Mouse (Mus musculus): ENCODE measurements around the gene Cxcl17. TPM values are rescaled to one million over a fixed set of nuclear protein-coding genes. Genes with fewer than 3 reads are reported as not detected.

The Cxcl17 gene
- total and polyA plus RNA-seq, 3 experiments = not detected

DNA sequence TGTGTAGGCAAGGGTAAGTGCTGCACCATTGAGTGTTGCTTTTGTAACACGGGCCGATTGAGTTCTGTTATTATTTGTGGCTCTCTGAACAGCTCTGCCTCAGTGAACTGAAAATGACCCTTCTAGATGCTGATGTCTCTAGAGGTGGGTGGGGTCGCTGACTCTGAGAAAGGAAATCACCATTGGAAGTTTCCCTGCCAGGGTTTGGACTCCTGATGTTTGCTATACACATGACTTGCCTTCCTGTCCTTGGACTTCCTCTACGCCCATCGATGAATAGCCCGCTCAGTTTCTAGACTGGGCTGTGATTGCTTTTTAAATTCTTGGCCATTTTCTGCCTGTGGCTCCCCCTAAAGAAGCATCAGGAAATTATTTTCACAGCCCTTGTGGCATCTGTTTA, 23.5 kb upstream of the Cxcl17 start:
- H3K4me1 ChIP-seq (ENCODE audit: control insufficient read depth in 1 of 2, insufficient read depth in 2 of 2) = peaks cover 32 to 68% of the 10 kb centered on the region in 2 experiments
- no peaks in the 10 kb centered on the region for H3K36me3 ChIP-seq (replicated peaks in 1 of 2; ENCODE audit: control insufficient read depth in 1 of 2, insufficient read depth in 1 of 2, low read length in 1 of 2)
- dilution Hi-C loops (cut with MboI; ENCODE audit: extremely low pct_ligation_motif_present, extremely low pct_unique_long_range_greater_than_20kb, low sequenced_read_pairs) = no loop called here
- H3K4me2 ChIP-seq (ENCODE audit: insufficient read depth, low read depth, poor library complexity, severe bottlenecking) = peak overlapping the region; percentile 62
- H3K27ac ChIP-seq (ENCODE audit: insufficient read depth, low read depth) = peak overlapping the region; percentile 87
- no peaks in the 10 kb centered on the region for H3K79me2 ChIP-seq (replicated peaks; ENCODE audit: control insufficient read depth, extremely low read depth, insufficient read depth, poor library complexity, severe bottlenecking)
- in situ Hi-C loops (cut with MboI; ENCODE audit: low pct_ligation_motif_present, low pct_unique_long_range_greater_than_20kb, low sequenced_read_pairs) = no loop called here
- peak overlapping the region; percentile 23 for H3K9ac ChIP-seq (ENCODE audit: insufficient read depth, low read depth)
- H3K9me3 ChIP-seq (replicated peaks; ENCODE audit: low read length) = no peaks in the 10 kb centered on the region
- H3K27me3 ChIP-seq (replicated peaks) = no peaks in the 10 kb centered on the region
- DNase-seq (ENCODE audit: extremely low read depth) = no peak
- H3K4me3 ChIP-seq (replicated peaks in 1 of 3; ENCODE audit: low read depth in 2 of 3, low read length in 2 of 3, poor library complexity in 1 of 3) = peak overlapping the region; percentile 10 to 51 (median 24)
- TF ChIP-seq MAFK (IDR thresholded peaks at IDR 0.05; ENCODE audit: insufficient replicate concordance, low read length) (no peak), SIN3A (IDR thresholded peaks at IDR 0.05; ENCODE audit: low read length) (no peak), CHD2 (IDR thresholded peaks at IDR 0.05; ENCODE audit: low read length) (no peak)

DNA sequence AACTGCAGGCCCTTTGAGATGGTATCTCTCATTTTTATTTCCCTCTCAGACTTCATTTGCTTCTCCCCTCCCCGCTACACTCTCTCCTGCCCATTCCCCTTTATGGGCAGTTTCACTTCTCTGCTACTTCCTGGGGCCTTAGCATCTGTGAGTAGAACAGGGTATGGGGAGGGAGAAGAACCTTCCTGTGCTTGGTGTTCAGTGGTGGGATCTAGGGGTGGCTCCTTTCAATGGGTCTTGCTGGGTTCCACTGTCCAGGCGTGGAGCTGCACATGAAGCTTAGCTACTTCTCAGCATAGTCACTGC, 22.8 kb upstream of the Cxcl17 start:
- H3K36me3 ChIP-seq (replicated peaks in 1 of 2; ENCODE audit: control insufficient read depth in 1 of 2, insufficient read depth in 1 of 2, low read length in 1 of 2) = no peaks in the 10 kb centered on the region
- H3K4me3 ChIP-seq (replicated peaks in 1 of 3; ENCODE audit: low read depth in 2 of 3, low read length in 2 of 3, poor library complexity in 1 of 3) = peak overlapping the region; percentile 10 to 51 (median 24)
- peak; percentile 81 for DNase-seq (ENCODE audit: extremely low read depth)
- H3K4me2 ChIP-seq (ENCODE audit: insufficient read depth, low read depth, poor library complexity, severe bottlenecking) = peak overlapping the region; percentile 62
- dilution Hi-C loops (cut with MboI; ENCODE audit: extremely low pct_ligation_motif_present, extremely low pct_unique_long_range_greater_than_20kb, low sequenced_read_pairs) = no loop called here
- H3K79me2 ChIP-seq (replicated peaks; ENCODE audit: control insufficient read depth, extremely low read depth, insufficient read depth, poor library complexity, severe bottlenecking) = no peaks in the 10 kb centered on the region
- peaks cover 32 to 74% of the 10 kb centered on the region in 2 experiments for H3K4me1 ChIP-seq (ENCODE audit: control insufficient read depth in 1 of 2, insufficient read depth in 2 of 2)
- H3K27ac ChIP-seq (ENCODE audit: insufficient read depth, low read depth) = peak overlapping the region; percentile 87
- in situ Hi-C loops (cut with MboI; ENCODE audit: low pct_ligation_motif_present, low pct_unique_long_range_greater_than_20kb, low sequenced_read_pairs) = no loop called here
- no peaks in the 10 kb centered on the region for H3K9me3 ChIP-seq (replicated peaks; ENCODE audit: low read length)
- no peaks in the 10 kb centered on the region for H3K27me3 ChIP-seq (replicated peaks)
- peak overlapping the region; percentile 23; the same call in 1 of the 2 replicates for H3K9ac ChIP-seq (ENCODE audit: insufficient read depth, low read depth)
- TF ChIP-seq CHD2 (IDR thresholded peaks at IDR 0.05; ENCODE audit: low read length) (peak; percentile 73), IRF4 (IDR thresholded peaks at IDR 0.05; ENCODE audit: low read depth, low read length) (peak; percentile 95), CHD1 (IDR thresholded peaks at IDR 0.05; ENCODE audit: low read depth, low read length) (no peak), ZC3H11A (IDR thresholded peaks at IDR 0.05; ENCODE audit: low read depth, low read length) (no peak), MXI1 (IDR thresholded peaks at IDR 0.05; ENCODE audit: low read depth, low read length) (peak; percentile 26; the same call in 1 of the 2 replicates), USF2 (conservative IDR thresholded peaks at IDR 0.05; ENCODE audit: low read depth, low read length) (no peak), MEF2A (IDR thresholded peaks at IDR 0.05; ENCODE audit: borderline replicate concordance, low read depth, low read length) (peak; percentile 59; the same call in 1 of the 2 replicates), TBP (conservative IDR thresholded peaks at IDR 0.05; ENCODE audit: low read depth, low read length) (peak; percentile 92), JUND (conservative IDR thresholded peaks at IDR 0.05; ENCODE audit: low read depth, low read length) (no peak; the same call in 1 of the 2 replicates), EP300 (IDR thresholded peaks at IDR 0.05; ENCODE audit: low read length) (peak; percentile 79), ETS1 (conservative IDR thresholded peaks at IDR 0.05; ENCODE audit: low read depth, low read length) (peak; percentile 52; the same call in 1 of the 2 replicates), E2F4 (IDR thresholded peaks at IDR 0.05; ENCODE audit: insufficient replicate concordance, low read depth, low read length) (no peak), SIN3A (IDR thresholded peaks at IDR 0.05; ENCODE audit: low read length) (0 out of 2 replicates have a peak, but pooled peaks have one; percentile 30), POLR2AphosphoS2 (IDR thresholded peaks at IDR 0.05; ENCODE audit: low read depth, low read length) (no peak), KAT2A (IDR thresholded peaks at IDR 0.05; ENCODE audit: insufficient replicate concordance, low read length) (0 out of 2 replicates have a peak, but pooled peaks have one; percentile 51), USF1 (IDR thresholded peaks at IDR 0.05; ENCODE audit: low read depth, low read length) (no peak), ZKSCAN1 (IDR thresholded peaks at IDR 0.05; ENCODE audit: borderline replicate concordance, low read depth, low read length) (no peak), RCOR1 (conservative IDR thresholded peaks at IDR 0.05; ENCODE audit: low read depth, low read length) (0 out of 2 replicates have a peak, but pooled peaks have one; percentile 58), PAX5 (IDR thresholded peaks at IDR 0.05; ENCODE audit: low read length) (no peak), POLR2A (IDR thresholded peaks at IDR 0.05; ENCODE audit: low read depth, low read length) (no peak; the same call in 1 of the 2 replicates), ZMIZ1 (IDR thresholded peaks at IDR 0.05; ENCODE audit: low read depth, low read length) (peak; percentile 62; the same call in 1 of the 2 replicates), TCF12 (IDR thresholded peaks at IDR 0.05; ENCODE audit: low read depth, low read length) (peak; percentile 65), CTCF (conservative IDR thresholded peaks at IDR 0.05 in 1 of 2, IDR thresholded peaks at IDR 0.05 in 1 of 2; ENCODE audit: low read depth in 2 of 2, low read length in 2 of 2) (no peak), HCFC1 (IDR thresholded peaks at IDR 0.05; ENCODE audit: low read depth, low read length) (peak; percentile 55), JUN (IDR thresholded peaks at IDR 0.05; ENCODE audit: insufficient read depth, low read depth, low read length) (no peak), SMC3 (IDR thresholded peaks at IDR 0.05; ENCODE audit: low read depth, low read length) (no peak; the same call in 1 of the 2 replicates), ZNF384 (IDR thresholded peaks at IDR 0.05; ENCODE audit: low read depth, low read length) (0 out of 2 replicates have a peak, but pooled peaks have one; percentile 26), MAZ (IDR thresholded peaks at IDR 0.05; ENCODE audit: low read depth, low read length) (peak; percentile 81), UBTF (IDR thresholded peaks at IDR 0.05; ENCODE audit: low read depth, low read length) (no peak), GABPA (IDR thresholded peaks at IDR 0.05; ENCODE audit: insufficient replicate concordance, low read depth, low read length) (no peak), MYC (IDR thresholded peaks at IDR 0.05; ENCODE audit: low read depth, low read length) (peak; percentile 37), BHLHE40 (IDR thresholded peaks at IDR 0.05; ENCODE audit: low read depth, low read length) (no peak)

All from CH12.LX (cell line).